Mouse (Mus musculus) liver, embryonic 11.5 days (tissue): ENCODE measurements around the gene Plcl1. TPM values are rescaled to one million over a fixed set of nuclear protein-coding genes. Genes with fewer than 3 reads are reported as not detected.

Experiments
- ATAC-seq: fragments of 200-750 bp; cut with Nextera tagmentation; replicated peaks from 2 replicates; pipeline ENCODE4 v1.8.0; 2017; ENCODE audit warnings: moderate number of reproducible peaks, mild to moderate bottlenecking, moderate TSS enrichment, moderate library complexity; ENCODE audit not compliant: low FRiP score
- DNase-seq: peaks from one replicate; pipeline ENCODE4 v3.0.0-alpha.2; 2017; ENCODE audit warnings: low spot score
- H3K27ac ChIP-seq: fragments of 300-500 bp; sonication (generic); 2 replicates; pipeline ENCODE4 v1.5.1; 2014; ENCODE audit warnings: mild to moderate bottlenecking, low read depth, low read length, control low read depth
- H3K27me3 ChIP-seq: fragments of 300-500 bp; sonication (generic); replicated peaks from 2 replicates; pipeline ENCODE4 v1.6.1; 2014; ENCODE audit warnings: low read length, mixed read lengths; ENCODE audit not compliant: control insufficient read depth, insufficient read depth
- H3K36me3 ChIP-seq: fragments of 300-500 bp; sonication (generic); 2 replicates; pipeline ENCODE4 v1.6.1; 2014; ENCODE audit warnings: mild to moderate bottlenecking, low read length, moderate library complexity, mixed read lengths; ENCODE audit not compliant: control insufficient read depth, insufficient read depth
- H3K4me1 ChIP-seq: fragments of 300-500 bp; sonication (generic); replicated peaks from 2 replicates; pipeline ENCODE4 v1.6.1; 2014; ENCODE audit warnings: low read length, mixed read lengths; ENCODE audit not compliant: control insufficient read depth, insufficient read depth
- H3K4me2 ChIP-seq: fragments of 300-500 bp; sonication (generic); 2 replicates; pipeline ENCODE4 v1.6.1; 2014; ENCODE audit warnings: mild to moderate bottlenecking, control low read depth, moderate library complexity
- H3K4me3 ChIP-seq: fragments of 300-500 bp; sonication (generic); 2 replicates; pipeline ENCODE4 v1.5.1; 2014; ENCODE audit warnings: low read depth, low read length, control low read depth
- H3K9ac ChIP-seq: fragments of 300-500 bp; sonication (generic); 2 replicates; pipeline ENCODE4 v1.6.1; 2014; ENCODE audit warnings: low read depth, low read length, control low read depth
- H3K9me3 ChIP-seq: fragments of 300-500 bp; sonication (generic); 2 replicates; pipeline ENCODE4 v1.6.1; 2016; ENCODE audit warnings: low read length, inconsistent platforms, mixed read lengths; ENCODE audit not compliant: control insufficient read depth
- WGBS: fragments of 180-500 bp; shearing (Covaris S2); extraction: QIAGEN DNeasy Blood & Tissue Kit; methylation state at CpG from one replicate; pipeline ENCODE4 v1.1.7; 2014; 5-methylcytosine and 5-hydroxymethylcytosine counted together
- polyA plus RNA-seq: library from polyadenylated mRNA; unstranded; fragments of >200 nt; fragmentation: Nextera tagmentation; extraction: Ambion mirVana; gene quantifications from 2 replicates; pipeline ENCODE4 v1.2.1, GENCODE M21; 2014

Gene Plcl1
- polyA plus RNA-seq = 0.63 and 0.96 TPM in 2 replicates

GRCm38 (mm10) chr1:55405272-55406022, at the start of gene Plcl1:
TSS of gene Plcl1 (plus strand) at chr1:55405921.
- H3K9me3 ChIP-seq = no peaks in the 10 kb centered on the region
- H3K4me3 ChIP-seq = peak within 1 kb of the TSS; percentile 51
- no peak within 1 kb of the TSS for H3K27ac ChIP-seq
- peaks cover 3% of the 10 kb centered on the region; the same call in 1 of the 2 replicates for H3K4me1 ChIP-seq
- peak; percentile 94 for ATAC-seq
- H3K4me2 ChIP-seq = peak within 1 kb of the TSS; percentile 75
- H3K27me3 ChIP-seq = peaks cover 33% of the 10 kb centered on the region
- H3K9ac ChIP-seq = no peak within 1 kb of the TSS; the same call in 1 of the 2 replicates
- DNase-seq = peak; percentile 82
- WGBS = 3% methylated on average over 45 of the region's 51 CpGs
- no peaks in the 10 kb centered on the region for H3K36me3 ChIP-seq

GRCm38 (mm10) chr1:55362634-55363033, 43.1 kb upstream of the Plcl1 start:
- Histone ChIP-seq H3K27me3 (peaks cover 19% of the 10 kb centered on the region), H3K36me3 (no peaks in the 10 kb centered on the region), H3K9ac (no peak overlapping the region), H3K9me3 (0 out of 2 replicates have a peak, but pooled peaks cover 4% of the 10 kb centered on the region), H3K27ac (no peak overlapping the region), H3K4me3 (peak overlapping the region; percentile 53), H3K4me2 (peak overlapping the region; percentile 80; the same call in 1 of the 2 replicates), H3K4me1 (no peaks in the 10 kb centered on the region)
- DNase-seq = no peak
- WGBS = 44% methylated on average over 48 of the region's 49 CpGs
- peak; percentile 47; the same call in 1 of the 2 replicates for ATAC-seq

GRCm38 (mm10) chr1:55363044-55363565, 42.6 kb upstream of the Plcl1 start, which contains the start of gene Boll:
TSS of gene Boll (minus strand) at chr1:55363469.
- ATAC-seq (peak; percentile 82), DNase-seq (peak; percentile 78)
- no peaks in the 10 kb centered on the region for H3K4me1 ChIP-seq
- no peak within 1 kb of the TSS for H3K27ac ChIP-seq
- H3K9me3 ChIP-seq = 0 out of 2 replicates have a peak, but pooled peaks cover 4% of the 10 kb centered on the region
- 13% methylated on average over 52 of the region's 68 CpGs for WGBS
- peaks cover 19% of the 10 kb centered on the region for H3K27me3 ChIP-seq
- peak within 1 kb of the TSS; percentile 48 for H3K9ac ChIP-seq
- H3K4me3 ChIP-seq = peak within 1 kb of the TSS; percentile 53
- no peaks in the 10 kb centered on the region for H3K36me3 ChIP-seq
- peak within 1 kb of the TSS; percentile 80 for H3K4me2 ChIP-seq

- peak; percentile 60 for DNase-seq
- H3K4me1 ChIP-seq = no peaks in the 10 kb centered on the region
- ATAC-seq = peak; percentile 84
- 0 out of 2 replicates have a peak, but pooled peaks cover 4% of the 10 kb centered on the region for H3K9me3 ChIP-seq
- H3K27ac ChIP-seq = no peak overlapping the region
- peak overlapping the region; percentile 80 for H3K4me2 ChIP-seq
- peak overlapping the region; percentile 53 for H3K4me3 ChIP-seq
- 6% methylated on average over 27 of the region's 27 CpGs for WGBS
- H3K36me3 ChIP-seq = no peaks in the 10 kb centered on the region
- peak overlapping the region; percentile 48 for H3K9ac ChIP-seq
- H3K27me3 ChIP-seq = peaks cover 19% of the 10 kb centered on the region
Measured at GRCm38 (mm10) chr1:55363586-55363985, 42.1 kb upstream of the Plcl1 start.

GRCm38 (mm10) chr1:55372626-55373025, 33.1 kb upstream of the Plcl1 start:
- ATAC-seq (no peak), DNase-seq (no peak)
- 77% methylated on average over 3 of the region's 3 CpGs for WGBS
- Histone ChIP-seq H3K27ac (no peak overlapping the region), H3K27me3 (no peaks in the 10 kb centered on the region), H3K4me3 (no peak overlapping the region), H3K9me3 (no peaks in the 10 kb centered on the region), H3K4me1 (no peaks in the 10 kb centered on the region), H3K36me3 (no peaks in the 10 kb centered on the region), H3K9ac (no peak overlapping the region), H3K4me2 (no peak overlapping the region)

GRCm38 (mm10) chr1:55380527-55380926, 25.2 kb upstream of the Plcl1 start:
- H3K9me3 ChIP-seq = no peaks in the 10 kb centered on the region
- H3K4me1 ChIP-seq = no peaks in the 10 kb centered on the region
- no peaks in the 10 kb centered on the region for H3K27me3 ChIP-seq
- no peak overlapping the region for H3K9ac ChIP-seq
- DNase-seq = no peak
- no peak overlapping the region for H3K4me2 ChIP-seq
- no peak for ATAC-seq
- 84% methylated on average over 2 of the region's 2 CpGs for WGBS
- H3K36me3 ChIP-seq = no peaks in the 10 kb centered on the region
- H3K27ac ChIP-seq = no peak overlapping the region
- no peak overlapping the region for H3K4me3 ChIP-seq

- peak; percentile 63 for DNase-seq
- 22% methylated on average over 9 of the region's 9 CpGs for WGBS
- no peak for ATAC-seq
Measured at GRCm38 (mm10) chr1:55383114-55383773, 22.5 kb upstream of the Plcl1 start.

GRCm38 (mm10) chr1:55399891-55400290, 5.8 kb upstream of the Plcl1 start:
- Histone ChIP-seq H3K27ac (no peak overlapping the region), H3K27me3 (peaks cover 4% of the 10 kb centered on the region), H3K4me2 (no peak overlapping the region), H3K36me3 (no peaks in the 10 kb centered on the region), H3K9me3 (no peaks in the 10 kb centered on the region), H3K4me3 (no peak overlapping the region), H3K4me1 (no peaks in the 10 kb centered on the region), H3K9ac (no peak overlapping the region)
- DNase-seq (no peak), ATAC-seq (no peak)
- 61% methylated on average over 5 of the region's 5 CpGs for WGBS

More at GRCm38 (mm10) chr1:55383114-55383773, 22.5 kb upstream of the Plcl1 start:
- no peak overlapping the region for H3K27ac ChIP-seq
- no peak overlapping the region for H3K4me2 ChIP-seq
- no peak overlapping the region for H3K4me3 ChIP-seq
- no peak overlapping the region for H3K9ac ChIP-seq
- H3K9me3 ChIP-seq = no peaks in the 10 kb centered on the region
- H3K4me1 ChIP-seq = no peaks in the 10 kb centered on the region
- H3K27me3 ChIP-seq = no peaks in the 10 kb centered on the region
- no peaks in the 10 kb centered on the region for H3K36me3 ChIP-seq
